Mouse (Mus musculus) CH12.LX (cell line): Measurements from ENCODE around the gene Btbd7. TPM values are rescaled to one million over a fixed set of nuclear protein-coding genes. Genes with fewer than 3 reads are reported as not detected.

Source experiments
- DNase-seq: peaks from one replicate; pipeline ENCODE4 v3.0.0-alpha.2; 2013; ENCODE audit errors: extremely low read depth
- H3K27ac ChIP-seq: 2 replicates; pipeline ENCODE4 v1.5.1; 2012; ENCODE audit warnings: low read depth, mild to moderate bottlenecking, control low read depth, moderate library complexity; ENCODE audit not compliant: insufficient read depth
- H3K27me3 ChIP-seq: replicated peaks from 2 replicates; pipeline ENCODE3; 2012; ENCODE audit warnings: inconsistent platforms
- H3K36me3 ChIP-seq, 2 experiments: replicated peaks in 1 of 2; 2 replicates each; pipeline versions ENCODE3 to v1.6.1; 2012; ENCODE audit warnings: inconsistent platforms in 1 of 2, low read length in 1 of 2, mild to moderate bottlenecking in 1 of 2, mixed read lengths in 1 of 2, moderate library complexity in 1 of 2; ENCODE audit not compliant: control insufficient read depth in 1 of 2, insufficient read depth in 1 of 2
- H3K4me1 ChIP-seq, 2 experiments: 2 replicates each; pipeline ENCODE4 v1.6.1; 2012; ENCODE audit warnings: inconsistent platforms in 1 of 2, moderate library complexity in 1 of 2; ENCODE audit not compliant: insufficient read depth in 2 of 2, control insufficient read depth in 1 of 2
- H3K4me2 ChIP-seq: 2 replicates; pipeline ENCODE4 v1.6.1; 2012; ENCODE audit warnings: low read depth, mild to moderate bottlenecking, control low read depth; ENCODE audit not compliant: poor library complexity, insufficient read depth, severe bottlenecking
- H3K4me3 ChIP-seq, 3 experiments: fragments of 150-350 bp in 1 of 3; sonication (generic) in 1 of 3; replicated peaks in 1 of 3; 2 replicates each; pipeline versions ENCODE3 to v1.5.1; 2011 to 2012; ENCODE audit warnings: low read depth in 2 of 3, low read length in 2 of 3, mild to moderate bottlenecking in 2 of 3, moderate library complexity in 2 of 3, control low read depth in 1 of 3, improper control_type of control experiment in 1 of 3, inconsistent platforms in 1 of 3, mixed read lengths in 1 of 3; ENCODE audit not compliant: poor library complexity in 1 of 3
- H3K79me2 ChIP-seq: replicated peaks from 2 replicates; pipeline ENCODE4 v1.6.1; 2012; ENCODE audit warnings: mild to moderate bottlenecking, moderate library complexity; ENCODE audit not compliant: control insufficient read depth, poor library complexity, insufficient read depth, severe bottlenecking; ENCODE audit errors: extremely low read depth
- H3K9ac ChIP-seq: 2 replicates; pipeline ENCODE4 v1.6.1; 2012; ENCODE audit warnings: low read depth, mild to moderate bottlenecking, control low read depth, moderate library complexity; ENCODE audit not compliant: insufficient read depth
- H3K9me3 ChIP-seq: replicated peaks from 2 replicates; pipeline ENCODE3; 2012; ENCODE audit warnings: low read length, inconsistent platforms, mixed read lengths
- BHLHE40 ChIP-seq: IDR thresholded peaks from 2 replicates; pipeline ENCODE4 v1.6.1; 2011; ENCODE audit warnings: mild to moderate bottlenecking, low read depth, low read length, improper control_type of control experiment
- CHD2 ChIP-seq: IDR thresholded peaks from 2 replicates; pipeline ENCODE4 v1.6.1; 2011; ENCODE audit warnings: low read length, improper control_type of control experiment
- CTCF ChIP-seq, 2 experiments: IDR thresholded peaks in 1 of 2; conservative IDR thresholded peaks in 1 of 2; 2 replicates each; pipeline ENCODE4 v1.5.1; 2011 to 2012; ENCODE audit warnings: low read depth in 2 of 2, low read length in 2 of 2, improper control_type of control experiment in 1 of 2, inconsistent platforms in 1 of 2, mild to moderate bottlenecking in 1 of 2, moderate library complexity in 1 of 2
- E2F4 ChIP-seq: IDR thresholded peaks from 2 replicates; pipeline ENCODE4 v1.6.1; 2011; ENCODE audit warnings: low read depth, low read length, improper control_type of control experiment; ENCODE audit not compliant: insufficient replicate concordance
- EP300 ChIP-seq: IDR thresholded peaks from 2 replicates; pipeline ENCODE4 v1.6.1; 2011; ENCODE audit warnings: low read length, improper control_type of control experiment
- ETS1 ChIP-seq: conservative IDR thresholded peaks from 2 replicates; pipeline ENCODE4 v1.6.1; 2012; ENCODE audit warnings: low read depth, mild to moderate bottlenecking, inconsistent platforms, low read length, improper control_type of control experiment, moderate library complexity
- JUND ChIP-seq: conservative IDR thresholded peaks from 2 replicates; pipeline ENCODE4 v1.6.1; 2011; ENCODE audit warnings: low read depth, low read length, improper control_type of control experiment
- KAT2A ChIP-seq: IDR thresholded peaks from 2 replicates; pipeline ENCODE4 v1.6.1; 2012; ENCODE audit warnings: low read length, improper control_type of control experiment, inconsistent platforms; ENCODE audit not compliant: insufficient replicate concordance
- MAX ChIP-seq: IDR thresholded peaks from 2 replicates; pipeline ENCODE4 v1.6.1; 2011; ENCODE audit warnings: low read length, improper control_type of control experiment
- MAZ ChIP-seq: IDR thresholded peaks from 2 replicates; pipeline ENCODE4 v1.6.1; 2012; ENCODE audit warnings: low read depth, mild to moderate bottlenecking, inconsistent platforms, low read length, improper control_type of control experiment, moderate library complexity
- MXI1 ChIP-seq: IDR thresholded peaks from 2 replicates; pipeline ENCODE4 v1.6.1; 2011; ENCODE audit warnings: mild to moderate bottlenecking, low read depth, low read length, improper control_type of control experiment
- MYC ChIP-seq: IDR thresholded peaks from 2 replicates; pipeline ENCODE4 v1.6.1; 2011; ENCODE audit warnings: low read depth, mild to moderate bottlenecking, improper control_type of control experiment, low read length
- NRF1 ChIP-seq: IDR thresholded peaks from 2 replicates; pipeline ENCODE4 v1.6.1; 2014; ENCODE audit warnings: low read depth, mild to moderate bottlenecking, inconsistent platforms, low read length, improper control_type of control experiment, moderate library complexity
- PAX5 ChIP-seq: IDR thresholded peaks from 2 replicates; pipeline ENCODE4 v1.6.1; 2012; ENCODE audit warnings: low read length, inconsistent platforms, mixed read lengths
- RAD21 ChIP-seq: IDR thresholded peaks from 2 replicates; pipeline ENCODE4 v1.6.1; 2011; ENCODE audit warnings: low read depth, mild to moderate bottlenecking, low read length, improper control_type of control experiment, moderate library complexity
- RCOR1 ChIP-seq: conservative IDR thresholded peaks from 2 replicates; pipeline ENCODE4 v1.6.1; 2012; ENCODE audit warnings: low read depth, mild to moderate bottlenecking, inconsistent platforms, low read length, improper control_type of control experiment
- SMC3 ChIP-seq: IDR thresholded peaks from 2 replicates; pipeline ENCODE4 v1.6.1; 2011; ENCODE audit warnings: low read depth, low read length, improper control_type of control experiment
- UBTF ChIP-seq: IDR thresholded peaks from 2 replicates; pipeline ENCODE4 v1.6.1; 2012; ENCODE audit warnings: low read depth, mild to moderate bottlenecking, inconsistent platforms, low read length, improper control_type of control experiment, moderate library complexity
- USF1 ChIP-seq: IDR thresholded peaks from 2 replicates; pipeline ENCODE4 v1.6.1; 2014; ENCODE audit warnings: low read depth, mild to moderate bottlenecking, inconsistent platforms, low read length, improper control_type of control experiment
- USF2 ChIP-seq: conservative IDR thresholded peaks from 2 replicates; pipeline ENCODE4 v1.6.1; 2011; ENCODE audit warnings: low read depth, low read length, improper control_type of control experiment
- ZC3H11A ChIP-seq: IDR thresholded peaks from 2 replicates; pipeline ENCODE4 v1.6.1; 2012; ENCODE audit warnings: low read depth, mild to moderate bottlenecking, inconsistent platforms, low read length, improper control_type of control experiment
- ZKSCAN1 ChIP-seq: IDR thresholded peaks from 2 replicates; pipeline ENCODE4 v1.6.1; 2012; ENCODE audit warnings: low read depth, inconsistent platforms, low read length, improper control_type of control experiment, borderline replicate concordance
- ZMIZ1 ChIP-seq: IDR thresholded peaks from 2 replicates; pipeline ENCODE4 v1.6.1; 2012; ENCODE audit warnings: low read depth, mild to moderate bottlenecking, inconsistent platforms, low read length, improper control_type of control experiment
- ZNF384 ChIP-seq: IDR thresholded peaks from 2 replicates; pipeline ENCODE4 v1.6.1; 2012; ENCODE audit warnings: low read depth, low read length, improper control_type of control experiment, inconsistent platforms
- dilution Hi-C: fragments of 300-500 bp; cut with MboI; formaldehyde crosslinking; loops from 2 replicates; pipeline ENCODE4 v1.14.3; 2020; ENCODE audit warnings: low sequenced_read_pairs; ENCODE audit not compliant: extremely low pct_unique_long_range_greater_than_20kb, extremely low pct_ligation_motif_present
- in situ Hi-C: fragments of 300-500 bp; cut with MboI; formaldehyde crosslinking; loops from 3 replicates; pipeline ENCODE4 v1.14.3; 2019; ENCODE audit warnings: low sequenced_read_pairs, low pct_ligation_motif_present, low pct_unique_long_range_greater_than_20kb, mixed read lengths
- polyA plus RNA-seq: library from polyadenylated mRNA; unstranded; fragments of >175 nt; gene quantifications from 2 replicates; pipeline ENCODE4 v1.2.1, GENCODE M21; 2012; ENCODE audit warnings: low read depth; ENCODE audit not compliant: insufficient read length
- total RNA-seq, 2 experiments: library from RNA; depleted of rRNA; stranded (reverse); fragments of 300-350 nt in 1 of 2; fragments of >200 nt in 1 of 2; gene quantifications; 2 replicates each; pipeline ENCODE4 v1.2.3; 2012 to 2014

Btbd7 gene
- total and polyA plus RNA-seq, 3 experiments, result 3.6 to 7.2 (median 5.1) TPM

DNA sequence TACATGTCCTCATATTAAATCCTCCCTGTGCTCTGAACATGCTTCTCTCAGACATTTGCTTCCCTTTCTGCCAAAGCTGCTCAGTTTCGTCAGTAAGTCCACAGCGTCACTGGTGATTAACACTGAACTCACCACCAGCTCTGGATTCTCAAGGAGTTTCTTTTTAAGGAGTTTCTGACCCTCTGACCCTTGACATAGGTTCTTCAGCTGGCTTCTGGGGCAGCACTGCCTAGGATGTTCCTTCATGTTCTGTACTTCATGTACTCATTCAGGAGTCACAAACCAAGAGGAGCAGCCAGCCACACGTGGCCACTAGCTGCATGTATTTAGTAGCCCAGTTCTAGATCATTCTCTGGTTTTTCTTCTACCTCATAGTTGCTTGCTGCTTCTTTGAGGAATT, 130.0 kb downstream of the Btbd7 start:
- dilution Hi-C loops (no loop called here), in situ Hi-C loops (loop anchor here (10.0 kb wide), 1 partner anchor 317 kb away; no protein-coding TSS in a partner anchor)
- Histone ChIP-seq H3K79me2 (peaks cover 62% of the 10 kb centered on the region), H3K27me3 (no peaks in the 10 kb centered on the region), H3K4me3 (no peak overlapping the region), H3K4me1 (peaks cover 0 to 22% of the 10 kb centered on the region in 2 experiments; a peak in 2 of 4 replicates), H3K9ac (no peak overlapping the region), H3K27ac (no peak overlapping the region), H3K4me2 (no peak overlapping the region), H3K9me3 (no peaks in the 10 kb centered on the region), H3K36me3 (peaks cover 7 to 47% of the 10 kb centered on the region in 2 experiments)
- DNase-seq, result no peak
- TF ChIP-seq MXI1, result no peak
- TF ChIP-seq ZNF384, result no peak
- no peak for TF ChIP-seq RCOR1
- no peak for TF ChIP-seq CHD2
- TF ChIP-seq MYC, result no peak
- TF ChIP-seq SMC3, result no peak
- no peak for TF ChIP-seq E2F4
- TF ChIP-seq MAX, result no peak
- no peak for TF ChIP-seq USF1
- no peak for TF ChIP-seq ZMIZ1
- no peak for TF ChIP-seq UBTF
- TF ChIP-seq RAD21, result no peak
- TF ChIP-seq ZC3H11A, result no peak
- TF ChIP-seq PAX5, result no peak
- no peak for TF ChIP-seq KAT2A
- no peak for TF ChIP-seq MAZ
- no peak for TF ChIP-seq USF2

- Histone ChIP-seq H3K4me2 (peak overlapping the region; percentile 90), H3K9ac (peak overlapping the region; percentile 81; the same call in 1 of the 2 replicates), H3K4me1 (peaks cover 0 to 33% of the 10 kb centered on the region in 2 experiments; a peak in 2 of 4 replicates), H3K79me2 (peaks cover 41% of the 10 kb centered on the region), H3K36me3 (peaks cover 10 to 54% of the 10 kb centered on the region in 2 experiments), H3K27ac (no peak overlapping the region), H3K4me3 (peak overlapping the region; percentile 78 to 84 (median 80)), H3K9me3 (no peaks in the 10 kb centered on the region), H3K27me3 (no peaks in the 10 kb centered on the region)
- dilution Hi-C loops, result no loop called here
- peak; percentile 28; the same call in 1 of the 2 replicates for TF ChIP-seq EP300
- TF ChIP-seq ETS1, result peak; percentile 42; the same call in 1 of the 2 replicates
- no peak for TF ChIP-seq ZKSCAN1
- peak; percentile 68; the same call in 1 of the 2 replicates for TF ChIP-seq BHLHE40
- peak; percentile 10 to 41; a peak in 2 of 4 replicates for TF ChIP-seq CTCF (conservative IDR thresholded peaks at IDR 0.05 in 1 of 2, IDR thresholded peaks at IDR 0.05 in 1 of 2; ENCODE audit: low read depth in 2 of 2, low read length in 2 of 2)
- TF ChIP-seq NRF1, result no peak
- TF ChIP-seq CHD2, result no peak
- 0 out of 2 replicates have a peak, but pooled peaks have one; percentile 27 for TF ChIP-seq JUND
- in situ Hi-C loops, result loop anchor here (10.0 kb wide), 1 partner anchor 320 kb away; no protein-coding TSS in a partner anchor
- DNase-seq, result peak; percentile 83
Measured at GRCm38 (mm10) chr12:102744839-102745238, 133.4 kb downstream of the Btbd7 start.
